In genomic region chr4:34959477-34959876, GRCm38 (mm10) we compare ENCODE assay signal across 16 mouse cellular contexts.
"Had no signal": no experiment of that assay in that cellular context is flagged by ENCODE, and none has a peak within 500 bp of the region (broad histone marks: within the 10 kb centered on the region; RNA-seq: fewer than 3 reads in every experiment).

No protein-coding gene starts in this region.

- H3K4me3 ChIP-seq: limb, embryonic 12.5 days; limb, embryonic 15.5 days; megakaryocyte, embryonic 14.5 days; midbrain, embryonic 10.5 days had no signal

- H3K27me3 ChIP-seq: limb, embryonic 12.5 days; limb, embryonic 15.5 days; megakaryocyte, embryonic 14.5 days had no signal

- ATAC-seq: intestine, postnatal 0 days had no signal

- H3K4me2 ChIP-seq: limb, embryonic 12.5 days; limb, embryonic 15.5 days; lung, embryonic 14.5 days had no signal

- H3K9ac ChIP-seq: limb, embryonic 12.5 days; limb, embryonic 15.5 days; liver, embryonic 14.5 days; lung, embryonic 14.5 days had no signal

- H3K27ac ChIP-seq: limb, embryonic 12.5 days; limb, embryonic 15.5 days; liver, embryonic 14.5 days; macrophage; midbrain, embryonic 10.5 days; stomach, postnatal 0 days had no signal

- H3K36me3 ChIP-seq: limb, embryonic 12.5 days; limb, embryonic 15.5 days; midbrain, embryonic 10.5 days had no signal

- DNase-seq: kidney, adult 9 months; kidney, postnatal 14 days; kidney, postnatal 4 days; left cerebral cortex, postnatal 4 days; lung, embryonic 14.5 days; thymus, adult 2 months; thymus, postnatal 14 days; thymus, postnatal 4 days had no signal

- H3K9me3 ChIP-seq: limb, embryonic 12.5 days; limb, embryonic 15.5 days; megakaryocyte, embryonic 14.5 days; midbrain, embryonic 10.5 days had no signal

- H3K4me1 ChIP-seq: megakaryocyte, embryonic 14.5 days had no signal
